Mouse (Mus musculus): ENCODE data around the gene Bdkrb1. TPM values are rescaled to one million over a fixed set of nuclear protein-coding genes. Genes with fewer than 3 reads are reported as not detected.
A peak's percentile ranks its signal among the peaks of the same experiment; 100 is the strongest.

Bdkrb1 gene
- polyA plus RNA-seq, 1 experiment from 2014 or later = not detected

DNA sequence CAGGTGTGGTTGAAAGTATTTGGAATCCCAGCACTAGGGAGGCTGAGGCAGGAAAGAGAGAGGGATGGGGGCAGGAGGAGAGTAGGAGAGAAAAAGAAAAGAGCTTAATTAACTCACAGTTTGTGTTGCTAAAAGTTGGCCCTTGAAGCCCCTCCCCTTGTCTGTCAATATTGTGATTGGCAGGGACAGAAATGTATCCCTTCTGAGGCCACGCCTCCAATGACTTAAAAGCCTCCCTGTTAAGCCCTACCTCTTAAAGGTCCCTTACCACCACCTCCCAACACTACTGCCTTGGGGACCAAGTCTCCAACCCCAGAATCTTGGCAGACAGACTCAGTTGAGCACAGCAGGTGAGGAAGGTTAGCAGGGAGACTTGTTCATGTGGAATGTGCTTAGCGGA, 30.3 kb upstream of the Bdkrb1 start:
- 81% methylated on average over 2 of the region's 2 CpGs for WGBS
- Histone ChIP-seq H3K36me3 (no peaks in the 10 kb centered on the region), H3K27me3 (no peaks in the 10 kb centered on the region; the same call in 1 of the 2 replicates), H3K9ac (no peak overlapping the region), H3K9me3 (replicated peaks) (no peaks in the 10 kb centered on the region), H3K4me3 (no peak overlapping the region), H3K27ac (no peak overlapping the region), H3K4me1 (replicated peaks) (no peaks in the 10 kb centered on the region), H3K4me2 (no peak overlapping the region)
- ATAC-seq (replicated peaks; ENCODE audit: insufficient number of reproducible peaks, insufficient read depth, low FRiP score, low read depth) = no peak

- H3K9me3 ChIP-seq (replicated peaks) = no peaks in the 10 kb centered on the region
- 75% methylated on average over 4 of the region's 4 CpGs for WGBS
- H3K4me3 ChIP-seq = no peak overlapping the region
- no peak overlapping the region for H3K4me2 ChIP-seq
- no peak overlapping the region for H3K9ac ChIP-seq
- no peak overlapping the region for H3K27ac ChIP-seq
- H3K27me3 ChIP-seq = no peaks in the 10 kb centered on the region; the same call in 1 of the 2 replicates
- no peak for ATAC-seq (replicated peaks; ENCODE audit: insufficient number of reproducible peaks, insufficient read depth, low FRiP score, low read depth)
- H3K36me3 ChIP-seq = no peaks in the 10 kb centered on the region
- no peaks in the 10 kb centered on the region for H3K4me1 ChIP-seq (replicated peaks)
Observed at GRCm38 (mm10) chr12:105574356-105574755, 28.5 kb upstream of the Bdkrb1 start.

GRCm38 (mm10) chr12:105580490-105580889, 22.4 kb upstream of the Bdkrb1 start:
- Histone ChIP-seq H3K27ac (no peak overlapping the region), H3K27me3 (peaks cover 2% of the 10 kb centered on the region; the same call in 1 of the 2 replicates), H3K36me3 (no peaks in the 10 kb centered on the region), H3K4me2 (no peak overlapping the region), H3K9me3 (replicated peaks) (no peaks in the 10 kb centered on the region), H3K4me1 (replicated peaks) (0 out of 2 replicates have a peak, but pooled peaks cover 2% of the 10 kb centered on the region), H3K4me3 (no peak overlapping the region), H3K9ac (no peak overlapping the region)
- no peak for ATAC-seq (replicated peaks; ENCODE audit: insufficient number of reproducible peaks, insufficient read depth, low FRiP score, low read depth)
- 74% methylated on average over 17 of the region's 17 CpGs for WGBS

DNA sequence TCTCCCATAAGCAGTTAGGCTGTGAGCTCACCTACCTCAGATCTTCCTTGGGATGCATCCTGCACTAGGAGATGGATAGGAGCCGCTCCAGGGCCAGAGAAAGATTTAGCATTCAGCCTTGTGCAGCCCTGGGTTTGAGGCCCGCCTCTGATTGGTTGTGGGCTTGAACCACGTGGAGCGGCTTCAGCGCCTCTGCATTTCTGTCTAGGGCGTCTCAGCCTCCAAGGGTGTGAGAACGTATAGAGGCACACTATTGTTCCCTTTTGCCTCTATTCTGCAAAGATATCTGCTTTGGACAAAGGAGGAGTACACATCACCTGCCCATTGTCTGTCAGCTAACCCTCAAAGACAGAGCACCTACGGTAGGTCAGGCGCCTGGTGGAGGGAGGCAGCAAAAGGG, 20.4 kb upstream of the Bdkrb1 start:
- WGBS = 73% methylated on average over 9 of the region's 9 CpGs
- no peak overlapping the region for H3K4me3 ChIP-seq
- H3K4me1 ChIP-seq (replicated peaks) = 0 out of 2 replicates have a peak, but pooled peaks cover 2% of the 10 kb centered on the region
- H3K9ac ChIP-seq = no peak overlapping the region
- peaks cover 2% of the 10 kb centered on the region; the same call in 1 of the 2 replicates for H3K27me3 ChIP-seq
- no peaks in the 10 kb centered on the region for H3K36me3 ChIP-seq
- H3K27ac ChIP-seq = no peak overlapping the region
- H3K4me2 ChIP-seq = no peak overlapping the region
- ATAC-seq (replicated peaks; ENCODE audit: insufficient number of reproducible peaks, insufficient read depth, low FRiP score, low read depth) = no peak
- H3K9me3 ChIP-seq (replicated peaks) = no peaks in the 10 kb centered on the region

DNA sequence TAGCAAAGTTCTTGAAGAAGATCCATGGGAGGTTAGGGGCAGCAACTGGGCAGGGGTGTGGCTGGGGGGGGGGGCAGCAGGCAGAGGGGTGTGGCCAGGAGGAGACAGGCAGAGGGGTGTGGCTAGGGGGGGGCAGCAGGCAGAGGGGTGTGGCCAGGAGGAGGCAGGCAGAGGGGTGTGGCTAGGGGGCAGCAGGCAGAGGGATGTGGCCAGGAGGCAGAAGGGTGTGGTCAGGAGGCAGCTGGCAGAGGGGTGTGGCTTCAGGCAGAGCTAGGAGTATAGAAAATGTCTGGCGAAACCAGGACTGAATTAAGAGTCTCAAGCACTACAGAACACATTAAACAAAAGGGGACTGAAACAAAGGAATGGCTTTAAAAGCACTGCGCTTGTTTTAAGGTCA, 19.4 kb upstream of the Bdkrb1 start:
- no peak overlapping the region for H3K4me3 ChIP-seq
- ATAC-seq (replicated peaks; ENCODE audit: insufficient number of reproducible peaks, insufficient read depth, low FRiP score, low read depth) = peak; percentile 45; the same call in 1 of the 2 replicates

GRCm38 (mm10) chr12:105584851-105585250, 18.0 kb upstream of the Bdkrb1 start:
- H3K9me3 ChIP-seq (replicated peaks) = no peaks in the 10 kb centered on the region
- H3K9ac ChIP-seq = no peak overlapping the region
- H3K4me1 ChIP-seq (replicated peaks) = 0 out of 2 replicates have a peak, but pooled peaks cover 2% of the 10 kb centered on the region
- H3K4me3 ChIP-seq = no peak overlapping the region
- no peak overlapping the region for H3K4me2 ChIP-seq
- peaks cover 2% of the 10 kb centered on the region; the same call in 1 of the 2 replicates for H3K27me3 ChIP-seq
- ATAC-seq (replicated peaks; ENCODE audit: insufficient number of reproducible peaks, insufficient read depth, low FRiP score, low read depth) = peak; percentile 57; the same call in 1 of the 2 replicates
- H3K27ac ChIP-seq = no peak overlapping the region
- H3K36me3 ChIP-seq = no peaks in the 10 kb centered on the region
- WGBS = 14% methylated on average over 12 of the region's 12 CpGs

More for the DNA sequence above, 19.4 kb upstream of the Bdkrb1 start:
- H3K36me3 ChIP-seq = no peaks in the 10 kb centered on the region
- WGBS = 33% methylated on average over 2 of the region's 2 CpGs
- no peaks in the 10 kb centered on the region for H3K9me3 ChIP-seq (replicated peaks)
- H3K27me3 ChIP-seq = peaks cover 2% of the 10 kb centered on the region; the same call in 1 of the 2 replicates
- no peak overlapping the region for H3K27ac ChIP-seq
- 0 out of 2 replicates have a peak, but pooled peaks cover 2% of the 10 kb centered on the region for H3K4me1 ChIP-seq (replicated peaks)
- H3K9ac ChIP-seq = no peak overlapping the region
- no peak overlapping the region for H3K4me2 ChIP-seq

- Histone ChIP-seq H3K4me3 (no peak overlapping the region), H3K4me2 (no peak overlapping the region), H3K27me3 (peaks cover 2% of the 10 kb centered on the region; the same call in 1 of the 2 replicates), H3K36me3 (no peaks in the 10 kb centered on the region), H3K4me1 (replicated peaks) (0 out of 2 replicates have a peak, but pooled peaks cover 2% of the 10 kb centered on the region), H3K9me3 (replicated peaks) (no peaks in the 10 kb centered on the region), H3K9ac (no peak overlapping the region), H3K27ac (no peak overlapping the region)
- WGBS = 75% methylated on average over 8 of the region's 8 CpGs
- no peak for ATAC-seq (replicated peaks; ENCODE audit: insufficient number of reproducible peaks, insufficient read depth, low FRiP score, low read depth)
Observed at GRCm38 (mm10) chr12:105587526-105587925, 15.4 kb upstream of the Bdkrb1 start.

DNA sequence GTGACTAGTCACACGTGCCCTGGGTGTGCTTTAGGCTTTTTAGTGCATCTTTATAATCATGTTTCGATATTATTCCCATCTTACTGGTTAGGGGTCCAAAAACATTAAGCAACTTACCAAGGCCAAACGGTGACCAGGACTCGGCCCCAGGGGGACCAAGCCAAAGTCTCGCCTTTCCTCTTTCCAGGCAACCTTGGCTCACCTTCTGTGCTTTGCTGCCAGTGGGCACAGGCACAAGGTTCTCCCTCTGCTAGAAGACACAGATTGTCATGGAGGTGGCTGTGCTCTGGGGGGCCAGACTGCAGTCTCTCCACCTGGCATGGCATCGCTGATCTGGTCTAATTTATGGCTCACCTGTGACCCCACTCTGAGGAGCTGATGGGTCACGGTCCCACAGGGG, 12.1 kb upstream of the Bdkrb1 start:
- Histone ChIP-seq H3K4me2 (no peak overlapping the region), H3K9ac (no peak overlapping the region), H3K27me3 (no peaks in the 10 kb centered on the region; the same call in 1 of the 2 replicates), H3K4me1 (replicated peaks) (peaks cover 7% of the 10 kb centered on the region; the same call in 1 of the 2 replicates), H3K36me3 (no peaks in the 10 kb centered on the region), H3K4me3 (no peak overlapping the region), H3K27ac (no peak overlapping the region), H3K9me3 (replicated peaks) (no peaks in the 10 kb centered on the region)
- ATAC-seq (replicated peaks; ENCODE audit: insufficient number of reproducible peaks, insufficient read depth, low FRiP score, low read depth) = no peak
- WGBS = 84% methylated on average over 7 of the region's 7 CpGs

DNA sequence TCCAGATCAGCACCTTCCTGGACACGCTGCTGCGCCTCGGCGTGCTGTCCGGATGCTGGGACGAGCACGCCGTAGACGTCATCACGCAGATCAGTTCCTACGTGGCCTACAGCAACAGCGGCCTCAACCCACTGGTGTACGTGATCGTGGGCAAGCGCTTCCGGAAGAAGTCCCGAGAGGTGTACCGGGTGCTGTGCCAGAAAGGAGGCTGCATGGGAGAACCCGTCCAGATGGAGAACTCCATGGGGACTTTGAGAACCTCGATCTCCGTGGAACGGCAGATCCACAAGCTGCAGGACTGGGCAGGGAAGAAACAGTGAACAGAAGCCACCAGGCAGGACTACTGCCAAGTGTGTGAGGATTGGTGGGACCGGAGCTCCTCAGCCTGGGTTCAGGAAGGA, 10.5 kb upstream of the Bdkrb1 start:
- H3K4me3 ChIP-seq = no peak overlapping the region
- ATAC-seq (replicated peaks; ENCODE audit: insufficient number of reproducible peaks, insufficient read depth, low FRiP score, low read depth) = no peak
- WGBS = 95% methylated on average over 23 of the region's 23 CpGs
- no peaks in the 10 kb centered on the region for H3K36me3 ChIP-seq
- no peaks in the 10 kb centered on the region for H3K27me3 ChIP-seq
- H3K4me2 ChIP-seq = no peak overlapping the region
- peaks cover 7% of the 10 kb centered on the region; the same call in 1 of the 2 replicates for H3K4me1 ChIP-seq (replicated peaks)
- no peak overlapping the region for H3K27ac ChIP-seq
- no peaks in the 10 kb centered on the region for H3K9me3 ChIP-seq (replicated peaks)
- no peak overlapping the region for H3K9ac ChIP-seq

DNA sequence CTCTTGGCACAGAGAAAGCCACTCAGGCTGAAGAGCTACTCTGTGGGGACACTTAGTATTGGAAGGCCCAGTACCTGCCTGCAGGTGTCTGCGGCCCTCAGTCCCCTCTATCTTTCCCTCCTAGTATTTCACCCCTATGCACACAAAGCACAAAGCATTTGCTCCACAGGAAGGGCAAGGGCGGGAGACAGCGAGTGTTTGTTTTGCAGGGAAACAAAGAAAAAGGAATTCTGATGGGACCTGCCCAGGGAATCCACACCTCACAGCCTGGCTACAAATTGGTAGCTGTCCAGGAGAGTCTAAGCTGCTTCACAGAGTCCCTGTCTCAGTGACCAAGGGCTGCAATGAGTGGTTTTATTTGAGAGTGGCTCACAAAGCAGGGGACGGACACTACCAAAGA, 9.4 kb upstream of the Bdkrb1 start:
- Histone ChIP-seq H3K4me2 (no peak overlapping the region), H3K27me3 (no peaks in the 10 kb centered on the region), H3K36me3 (no peaks in the 10 kb centered on the region), H3K9ac (no peak overlapping the region), H3K27ac (no peak overlapping the region), H3K9me3 (replicated peaks) (no peaks in the 10 kb centered on the region), H3K4me3 (no peak overlapping the region), H3K4me1 (replicated peaks) (peaks cover 7% of the 10 kb centered on the region; the same call in 1 of the 2 replicates)
- no peak for ATAC-seq (replicated peaks; ENCODE audit: insufficient number of reproducible peaks, insufficient read depth, low FRiP score, low read depth)
- 79% methylated on average over 4 of the region's 4 CpGs for WGBS

DNA sequence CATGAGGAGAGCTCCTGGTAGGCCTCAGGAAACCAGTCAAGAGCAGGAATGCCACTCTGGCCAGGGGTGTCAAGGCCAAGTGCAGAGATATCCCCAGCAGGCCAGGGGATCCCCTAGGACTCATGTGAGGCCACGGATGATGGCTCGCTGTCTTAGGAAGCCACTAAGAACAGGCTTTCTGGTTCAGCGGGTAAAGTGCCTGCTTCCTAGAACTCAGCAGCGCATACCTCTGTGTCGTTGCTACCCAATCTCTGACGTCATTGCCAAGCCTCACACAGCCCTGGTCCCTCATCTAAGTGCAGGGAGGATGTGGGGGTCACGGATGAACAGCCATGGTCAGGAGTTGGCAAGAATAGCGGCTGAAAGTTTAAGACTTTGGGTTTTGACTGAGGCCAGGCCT, 5.8 kb upstream of the Bdkrb1 start:
- 87% methylated on average over 8 of the region's 8 CpGs for WGBS
- ATAC-seq (replicated peaks; ENCODE audit: insufficient number of reproducible peaks, insufficient read depth, low FRiP score, low read depth) = no peak
- H3K27ac ChIP-seq = no peak overlapping the region
- H3K9me3 ChIP-seq (replicated peaks) = no peaks in the 10 kb centered on the region
- peaks cover 13% of the 10 kb centered on the region; the same call in 1 of the 2 replicates for H3K4me1 ChIP-seq (replicated peaks)
- no peak overlapping the region for H3K4me3 ChIP-seq
- no peak overlapping the region for H3K9ac ChIP-seq
- no peaks in the 10 kb centered on the region for H3K27me3 ChIP-seq
- no peaks in the 10 kb centered on the region for H3K36me3 ChIP-seq
- no peak overlapping the region for H3K4me2 ChIP-seq

DNA sequence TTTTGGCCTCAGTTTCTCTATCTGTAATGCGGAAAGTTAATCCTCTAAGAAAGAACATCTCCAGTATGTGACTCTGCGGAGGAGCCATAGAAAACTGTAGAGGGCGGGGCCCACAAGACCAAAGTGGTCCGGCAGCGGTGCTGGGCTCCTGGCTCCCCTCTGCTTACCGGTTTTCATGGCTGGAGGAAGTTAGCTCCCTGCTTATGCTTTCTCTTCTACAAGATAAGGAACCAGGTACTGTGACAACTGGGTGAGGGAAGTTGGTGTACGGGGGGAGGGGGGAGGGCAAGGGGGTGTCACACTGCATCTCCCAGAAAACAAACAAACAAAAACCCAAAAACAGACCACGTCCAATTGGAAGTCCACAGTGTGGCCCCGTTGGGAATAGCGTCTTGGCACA, 4.4 kb upstream of the Bdkrb1 start:
- no peak for ATAC-seq (replicated peaks; ENCODE audit: insufficient number of reproducible peaks, insufficient read depth, low FRiP score, low read depth)
- Histone ChIP-seq H3K36me3 (no peaks in the 10 kb centered on the region), H3K4me3 (no peak overlapping the region), H3K27ac (no peak overlapping the region), H3K9ac (no peak overlapping the region), H3K27me3 (no peaks in the 10 kb centered on the region), H3K4me1 (replicated peaks) (peaks cover 13% of the 10 kb centered on the region; the same call in 1 of the 2 replicates), H3K4me2 (no peak overlapping the region), H3K9me3 (replicated peaks) (no peaks in the 10 kb centered on the region)
- WGBS = 72% methylated on average over 10 of the region's 10 CpGs
